Mouse (Mus musculus) stomach, embryonic 16.5 days (tissue): ENCODE measurements around the gene Srcin1. TPM values are rescaled to one million over a fixed set of nuclear protein-coding genes. Genes with fewer than 3 reads are reported as not detected.

Experiments
- ATAC-seq: fragments of 200-750 bp; cut with Nextera tagmentation; 2 replicates; pipeline ENCODE4 v1.8.0; 2017; ENCODE audit warnings: moderate number of reproducible peaks, moderate TSS enrichment; ENCODE audit not compliant: insufficient read depth, low FRiP score
- H3K27ac ChIP-seq: fragments of 300-500 bp; sonication (generic); 2 replicates; pipeline ENCODE4 v1.5.1; 2014; ENCODE audit warnings: low read length
- H3K27me3 ChIP-seq: fragments of 300-500 bp; sonication (generic); 2 replicates; pipeline ENCODE4 v1.6.1; 2014; ENCODE audit warnings: low read length, control low read depth, mixed read lengths; ENCODE audit not compliant: control insufficient read depth, insufficient read depth
- H3K36me3 ChIP-seq: fragments of 300-500 bp; sonication (generic); 2 replicates; pipeline ENCODE4 v1.6.1; 2014; ENCODE audit warnings: low read length; ENCODE audit not compliant: control insufficient read depth, insufficient read depth
- H3K4me1 ChIP-seq: fragments of 300-500 bp; sonication (generic); 2 replicates; pipeline ENCODE4 v1.6.1; 2014; ENCODE audit warnings: low read length, control low read depth, mixed read lengths; ENCODE audit not compliant: control insufficient read depth, insufficient read depth
- H3K4me2 ChIP-seq: fragments of 300-500 bp; sonication (generic); 2 replicates; pipeline ENCODE4 v1.6.1; 2014; ENCODE audit warnings: low read depth, low read length, mixed read lengths
- H3K4me3 ChIP-seq: fragments of 300-500 bp; sonication (generic); replicated peaks from 2 replicates; pipeline ENCODE4 v1.5.1; 2014; ENCODE audit warnings: mild to moderate bottlenecking, low read length
- H3K9ac ChIP-seq: fragments of 300-500 bp; sonication (generic); 2 replicates; pipeline ENCODE4 v1.6.1; 2014; ENCODE audit warnings: low read length
- H3K9me3 ChIP-seq: fragments of 300-500 bp; sonication (generic); replicated peaks from 2 replicates; pipeline ENCODE4 v1.6.1; 2016; ENCODE audit warnings: low read length, control low read depth; ENCODE audit not compliant: control insufficient read depth
- WGBS: fragments of 180-500 bp; shearing (Covaris S2); extraction: QIAGEN DNeasy Blood & Tissue Kit; methylation state at CpG from one replicate; pipeline ENCODE4 v1.1.7; 2014; 5-methylcytosine and 5-hydroxymethylcytosine counted together
- polyA plus RNA-seq: library from polyadenylated mRNA; unstranded; fragments of >200 nt; fragmentation: Nextera tagmentation; extraction: Ambion mirVana; gene quantifications from 2 replicates; pipeline ENCODE4 v1.2.1, GENCODE M21; 2015

The Srcin1 gene
- polyA plus RNA-seq, 1 experiment from 2014 or later: 0.39 TPM

GRCm38 (mm10) chr11:97509715-97510485 is 66.1 kb downstream of the Srcin1 start:
- H3K27ac ChIP-seq: no peak overlapping the region
- no peak for ATAC-seq
- WGBS: 54% methylated on average over 24 of the region's 24 CpGs
- no peak overlapping the region for H3K4me2 ChIP-seq
- no peaks in the 10 kb centered on the region for H3K27me3 ChIP-seq
- H3K9ac ChIP-seq: no peak overlapping the region
- H3K36me3 ChIP-seq: no peaks in the 10 kb centered on the region
- H3K4me3 ChIP-seq: no peak overlapping the region
- H3K4me1 ChIP-seq: no peaks in the 10 kb centered on the region
- H3K9me3 ChIP-seq: no peaks in the 10 kb centered on the region

GRCm38 (mm10) chr11:97509058-97509457 is 66.9 kb downstream of the Srcin1 start:
- H3K4me3 ChIP-seq: no peak overlapping the region
- H3K4me2 ChIP-seq: no peak overlapping the region
- no peak overlapping the region for H3K9ac ChIP-seq
- ATAC-seq: no peak
- H3K27me3 ChIP-seq: no peaks in the 10 kb centered on the region
- H3K36me3 ChIP-seq: no peaks in the 10 kb centered on the region
- no peak overlapping the region for H3K27ac ChIP-seq
- 49% methylated on average over 5 of the region's 5 CpGs for WGBS
- no peaks in the 10 kb centered on the region for H3K4me1 ChIP-seq
- no peaks in the 10 kb centered on the region for H3K9me3 ChIP-seq

- H3K27me3 ChIP-seq: no peaks in the 10 kb centered on the region
- no peak overlapping the region for H3K4me2 ChIP-seq
- H3K27ac ChIP-seq: no peak overlapping the region
- H3K9ac ChIP-seq: no peak overlapping the region
- no peaks in the 10 kb centered on the region for H3K4me1 ChIP-seq
- H3K9me3 ChIP-seq: no peaks in the 10 kb centered on the region
- no peaks in the 10 kb centered on the region for H3K36me3 ChIP-seq
- ATAC-seq: no peak
- 69% methylated on average over 3 of the region's 3 CpGs for whole genome bisulfite sequencing
- H3K4me3 ChIP-seq: no peak overlapping the region
Measured at GRCm38 (mm10) chr11:97508198-97508597, 67.8 kb downstream of the Srcin1 start.

GRCm38 (mm10) chr11:97506331-97506730 is 69.7 kb downstream of the Srcin1 start:
- 51% methylated on average over 8 of the region's 8 CpGs for WGBS
- H3K27me3 ChIP-seq: no peaks in the 10 kb centered on the region
- H3K9ac ChIP-seq: no peak overlapping the region
- H3K4me3 ChIP-seq: no peak overlapping the region
- no peak overlapping the region for H3K4me2 ChIP-seq
- H3K27ac ChIP-seq: no peak overlapping the region
- ATAC-seq: no peak
- no peaks in the 10 kb centered on the region for H3K9me3 ChIP-seq
- no peaks in the 10 kb centered on the region for H3K4me1 ChIP-seq
- H3K36me3 ChIP-seq: no peaks in the 10 kb centered on the region

GRCm38 (mm10) chr11:97505784-97506183 is 70.2 kb downstream of the Srcin1 start:
- WGBS: 70% methylated on average over 4 of the region's 4 CpGs
- Histone ChIP-seq H3K9ac (no peak overlapping the region), H3K4me1 (no peaks in the 10 kb centered on the region), H3K4me2 (no peak overlapping the region), H3K9me3 (no peaks in the 10 kb centered on the region), H3K36me3 (peaks cover 4% of the 10 kb centered on the region; the same call in 1 of the 2 replicates), H3K4me3 (no peak overlapping the region), H3K27ac (no peak overlapping the region), H3K27me3 (no peaks in the 10 kb centered on the region)
- ATAC-seq: no peak

GRCm38 (mm10) chr11:97502846-97503245 is 73.1 kb downstream of the Srcin1 start:
- peak overlapping the region; percentile 17; the same call in 1 of the 2 replicates for H3K27ac ChIP-seq
- H3K27me3 ChIP-seq: peaks cover 13% of the 10 kb centered on the region
- H3K9ac ChIP-seq: no peak overlapping the region
- H3K4me2 ChIP-seq: no peak overlapping the region
- WGBS: 81% methylated on average over 4 of the region's 4 CpGs
- H3K9me3 ChIP-seq: no peaks in the 10 kb centered on the region
- ATAC-seq: no peak
- H3K4me3 ChIP-seq: no peak overlapping the region
- H3K4me1 ChIP-seq: no peaks in the 10 kb centered on the region
- peaks cover 4% of the 10 kb centered on the region; the same call in 1 of the 2 replicates for H3K36me3 ChIP-seq

GRCm38 (mm10) chr11:97502383-97502782 is 73.6 kb downstream of the Srcin1 start:
- no peak overlapping the region for H3K9ac ChIP-seq
- H3K4me2 ChIP-seq: no peak overlapping the region
- no peaks in the 10 kb centered on the region for H3K9me3 ChIP-seq
- WGBS: 37% methylated on average over 9 of the region's 9 CpGs
- peaks cover 17% of the 10 kb centered on the region for H3K27me3 ChIP-seq
- peak overlapping the region; percentile 17; the same call in 1 of the 2 replicates for H3K27ac ChIP-seq
- no peaks in the 10 kb centered on the region for H3K4me1 ChIP-seq
- ATAC-seq: peak; percentile 32; the same call in 1 of the 2 replicates
- no peak overlapping the region for H3K4me3 ChIP-seq
- peaks cover 4% of the 10 kb centered on the region; the same call in 1 of the 2 replicates for H3K36me3 ChIP-seq

GRCm38 (mm10) chr11:97500720-97501448 is 75.1 kb downstream of the Srcin1 start:
- Histone ChIP-seq H3K4me3 (0 out of 2 replicates have a peak overlapping the region, but pooled peaks have one; percentile 13), H3K9me3 (no peaks in the 10 kb centered on the region), H3K27me3 (peaks cover 21% of the 10 kb centered on the region), H3K9ac (no peak overlapping the region; the same call in 1 of the 2 replicates), H3K4me2 (peak overlapping the region; percentile 33; the same call in 1 of the 2 replicates), H3K27ac (no peak overlapping the region), H3K36me3 (peaks cover 6% of the 10 kb centered on the region), H3K4me1 (no peaks in the 10 kb centered on the region)
- ATAC-seq: no peak
- 41% methylated on average over 51 of the region's 51 CpGs for WGBS
